ENCODE assay signal across 8 mouse cellular contexts in genomic region chr9:52049605-52050004, GRCm38 (mm10). TPM values are rescaled to one million over a fixed set of nuclear protein-coding genes. Genes with fewer than 3 reads are reported as not detected.
DNase-seq lines count a peak whose midpoint lies in the region; ATAC-seq lines count a peak whose summit lies in the region.

No protein-coding gene starts in this region.

- no peaks in the 10 kb centered on the region for H3K9me3 ChIP-seq in erythroblast, embryonic 14.5 days (ENCODE audit: control insufficient read depth, low read length)
- no peaks in the 10 kb centered on the region for H3K9me3 ChIP-seq in embryonic facial prominence, embryonic 15.5 days (replicated peaks)
- H3K9me3 ChIP-seq in liver, embryonic 12.5 days (replicated peaks): no peaks in the 10 kb centered on the region

- no peaks in the 10 kb centered on the region; the same call in 1 of the 2 replicates for H3K36me3 ChIP-seq in erythroblast, embryonic 14.5 days (ENCODE audit: control insufficient read depth)
- H3K36me3 ChIP-seq in embryonic facial prominence, embryonic 15.5 days: no peaks in the 10 kb centered on the region
- H3K36me3 ChIP-seq in liver, embryonic 12.5 days: no peaks in the 10 kb centered on the region

- no peaks in the 10 kb centered on the region; the same call in 1 of the 2 replicates for H3K27me3 ChIP-seq in erythroblast, embryonic 14.5 days (ENCODE audit: control insufficient read depth)
- H3K27me3 ChIP-seq in embryonic facial prominence, embryonic 15.5 days: no peaks in the 10 kb centered on the region
- H3K27me3 ChIP-seq in liver, embryonic 12.5 days (replicated peaks): no peaks in the 10 kb centered on the region

- peak overlapping the region; percentile 97 for H3K4me3 ChIP-seq in erythroblast, embryonic 14.5 days (replicated peaks)
- peak overlapping the region; percentile 90 for H3K4me3 ChIP-seq in embryonic facial prominence, embryonic 15.5 days (replicated peaks)
- peak overlapping the region; percentile 94 for H3K4me3 ChIP-seq in liver, embryonic 12.5 days

- no peak overlapping the region for H3K9ac ChIP-seq in embryonic facial prominence, embryonic 15.5 days
- H3K9ac ChIP-seq in liver, embryonic 12.5 days: peak overlapping the region; percentile 95

- intact Hi-C loops in left cerebral cortex, postnatal 25 days (cut with DNase I): loop anchor here (5.0 kb wide), 1 partner anchor 118 kb away; the partner anchor contains the start of gene Zc3h12c

- DNase-seq in 3T3-L1 (ENCODE audit: low read depth, low spot score): peak; percentile 40
- no peak for DNase-seq in right cerebral cortex, postnatal 14 days
- DNase-seq in left cerebral cortex, postnatal 25 days (ENCODE audit: low spot score in 2 of 2): no peak
- no peak for DNase-seq in layer of hippocampus, adult 8-10 months (ENCODE audit: low spot score in 2 of 2)

- no peak overlapping the region for H3K27ac ChIP-seq in embryonic facial prominence, embryonic 15.5 days (replicated peaks)
- 0 out of 2 replicates have a peak overlapping the region, but pooled peaks have one; percentile 26 for H3K27ac ChIP-seq in liver, embryonic 12.5 days

- H3K4me1 ChIP-seq in erythroblast, embryonic 14.5 days (ENCODE audit: control insufficient read depth): peaks cover 29% of the 10 kb centered on the region
- peaks cover 20% of the 10 kb centered on the region for H3K4me1 ChIP-seq in embryonic facial prominence, embryonic 15.5 days
- peaks cover 48% of the 10 kb centered on the region for H3K4me1 ChIP-seq in liver, embryonic 12.5 days

- WGBS in embryonic facial prominence, embryonic 15.5 days: under 1% methylated on average over 3 of the region's 3 CpGs
- under 1% methylated on average over 3 of the region's 3 CpGs for WGBS in liver, embryonic 12.5 days (ENCODE audit: insufficient replicate concordance)

- peak overlapping the region; percentile 59 for H3K4me2 ChIP-seq in embryonic facial prominence, embryonic 15.5 days (replicated peaks)
- peak overlapping the region; percentile 89 for H3K4me2 ChIP-seq in liver, embryonic 12.5 days

- ATAC-seq in erythroblast, adult 5-6 weeks (replicated peaks; ENCODE audit: low FRiP score, poor library complexity, severe bottlenecking): no peak
- no peak for ATAC-seq in embryonic facial prominence, embryonic 15.5 days (ENCODE audit: insufficient number of reproducible peaks, low FRiP score, low TSS enrichment, low read depth)
- no peak for ATAC-seq in liver, embryonic 12.5 days

RNA-seq across cellular contexts. Expression of gene Rdx, which starts 2.6 kb away (rescaled TPM):
- polyA plus RNA-seq in erythroblast, embryonic 14.5 days (2012): 2.2 and 2.4 TPM in 2 replicates
- 29.4 and 31.1 TPM in 2 replicates for total RNA-seq in erythroblast, adult 5-6 weeks (2015; ENCODE audit: low replicate concordance)
- total RNA-seq in erythroblast, adult 5-6 weeks (2017; ENCODE audit: low replicate concordance): 39.3 and 52.5 TPM in 2 replicates
- 105 and 109 TPM in 2 replicates for polyA plus RNA-seq in embryonic facial prominence, embryonic 15.5 days (2015; fragmentation: Nextera tagmentation; extraction: Ambion mirVana)
- polyA plus RNA-seq in liver, embryonic 12.5 days (2016; fragmentation: Nextera tagmentation; extraction: Ambion mirVana): 91.0 and 95.6 TPM in 2 replicates
- 10 to 100 TPM; 45.5 to 50.0 TPM for total RNA-seq in left cerebral cortex, postnatal 25 days (2021)
- 10 to 100 TPM; 55.3 to 58.1 (median 57.4) TPM for total RNA-seq in layer of hippocampus, adult 8-10 months (2022)
